Mouse (Mus musculus) C2C12 (cell line): Measurements from ENCODE around the gene Gtf2h1. TPM values are rescaled to one million over a fixed set of nuclear protein-coding genes. Genes with fewer than 3 reads are reported as not detected.

Experiments
- H3K27me3 ChIP-seq: one replicate; pipeline ENCODE4 v1.6.1; 2011; ENCODE audit not compliant: control insufficient read depth, insufficient read depth, insufficient read length
- H3K36me3 ChIP-seq: one replicate; pipeline ENCODE4 v1.6.1; 2011; ENCODE audit not compliant: control insufficient read depth, insufficient read depth
- H3K4me3 ChIP-seq: one replicate; pipeline ENCODE4 v1.5.1; 2011; ENCODE audit warnings: mild to moderate bottlenecking, control low read depth; ENCODE audit not compliant: poor library complexity, insufficient read depth, severe bottlenecking
- H3K79me2 ChIP-seq: one replicate; pipeline ENCODE4 v1.6.1; 2011; ENCODE audit not compliant: control insufficient read depth, insufficient read depth
- H3K79me3 ChIP-seq: one replicate; pipeline ENCODE4 v1.6.1; 2011; ENCODE audit warnings: low read depth, control low read depth
- H3ac ChIP-seq: one replicate; pipeline ENCODE3; 2011; ENCODE audit warnings: low read depth; ENCODE audit not compliant: control insufficient read depth, insufficient read length
- CEBPB ChIP-seq: IDR thresholded peaks from one replicate; pipeline ENCODE4 v1.6.1; 2011; ENCODE audit warnings: low read depth, mild to moderate bottlenecking, control low read depth, moderate library complexity
- CTCF ChIP-seq: IDR thresholded peaks from one replicate; pipeline ENCODE4 v1.5.1; 2011; ENCODE audit not compliant: control insufficient read depth, insufficient read depth, insufficient read length
- FOSL1 ChIP-seq: IDR thresholded peaks from one replicate; pipeline ENCODE4 v1.8.0; 2011; ENCODE audit warnings: mild to moderate bottlenecking, low read length; ENCODE audit not compliant: poor library complexity, insufficient read depth, severe bottlenecking
- MAX ChIP-seq: IDR thresholded peaks from one replicate; pipeline ENCODE4 v1.6.1; 2011; ENCODE audit warnings: mild to moderate bottlenecking, control low read depth
- MYOD1 ChIP-seq: IDR thresholded peaks from one replicate; pipeline ENCODE4 v1.6.1; 2011; ENCODE audit warnings: low read depth; ENCODE audit not compliant: control insufficient read depth, insufficient read length
- MYOG ChIP-seq: IDR thresholded peaks from one replicate; pipeline ENCODE4 v1.6.1; 2011; ENCODE audit not compliant: control insufficient read depth, insufficient read length; ENCODE audit errors: extremely low read depth
- USF1 ChIP-seq: IDR thresholded peaks from one replicate; pipeline ENCODE4 v1.6.1; 2011; ENCODE audit warnings: low read depth, mild to moderate bottlenecking, control low read depth, moderate library complexity
- long read RNA-seq, 2 experiments: library from polyadenylated mRNA; unstranded; transcript quantifications; one replicate each; pipeline ENCODE4 v2.0.0; 2019 to 2020
- polyA plus RNA-seq: library from polyadenylated mRNA; unstranded; fragments of >200 nt; fragmentation: generic; extraction: Trizol; gene quantifications from one replicate; pipeline ENCODE4 v1.2.1, GENCODE M21; 2012; ENCODE audit warnings: missing spikeins

The Gtf2h1 gene
- 19.9 TPM for polyA plus RNA-seq
- long read RNA-seq, experiment 1, transcript Gtf2h1-201 (15 exons, 2,736 nt) = major isoform, 26 of 39 reads
- long read RNA-seq, experiment 1, partial matches to known transcripts = 8 of 39 reads
- long read RNA-seq, experiment 1, other reads (novel, unspliced or antisense) = 5 of 39 reads
- long read RNA-seq, experiment 2, transcript Gtf2h1-201 (15 exons, 2,736 nt) = major isoform, 263 of 321 reads
- long read RNA-seq, experiment 2, partial matches to known transcripts = 8 of 321 reads
- long read RNA-seq, experiment 2, other reads (novel, unspliced or antisense) = 50 of 321 reads

DNA sequence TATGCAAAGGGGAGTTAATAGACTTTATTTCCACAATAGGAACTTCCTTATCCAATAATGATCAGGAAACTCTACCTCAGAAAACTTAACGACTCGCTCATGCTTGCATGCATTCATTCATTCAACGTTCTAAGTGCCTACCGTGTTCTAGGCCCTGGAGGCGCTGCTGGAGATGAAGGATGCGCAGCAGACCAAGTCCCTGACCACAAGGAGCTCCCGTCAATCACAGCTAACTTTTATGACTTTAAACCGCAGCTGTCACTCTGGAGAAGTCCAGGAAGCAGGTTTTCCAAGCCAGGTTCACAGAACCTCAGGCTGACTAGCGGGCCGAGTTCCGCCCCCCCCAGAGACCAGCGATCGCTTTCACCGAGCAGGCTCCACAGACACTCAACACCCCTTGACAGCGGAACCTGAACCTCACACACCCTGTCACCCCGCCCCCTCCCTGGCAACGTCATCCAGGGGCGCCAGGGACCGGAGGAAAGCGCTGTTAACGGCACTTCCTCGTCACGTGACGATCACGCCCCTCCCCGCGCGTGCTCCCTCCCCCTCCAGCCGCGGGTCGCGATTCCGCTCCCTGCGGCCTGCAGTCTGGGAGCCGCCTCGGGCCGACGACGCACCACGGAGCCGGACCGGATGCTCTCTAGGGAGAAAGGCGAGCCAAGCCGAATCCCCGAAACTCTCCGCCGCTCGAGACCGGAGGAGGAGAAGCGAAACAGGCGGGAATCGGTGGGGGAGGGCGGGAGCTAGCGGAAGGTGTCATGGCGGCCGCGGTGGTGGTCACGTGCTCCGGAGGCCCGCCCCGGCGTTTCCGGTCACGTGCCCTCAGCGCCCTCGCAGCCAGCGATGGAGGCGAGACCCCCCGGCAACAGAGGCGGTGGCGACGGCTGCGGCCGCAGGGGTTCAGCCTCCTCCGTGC is at the start of gene Gtf2h1, which contains the start of gene Hps5:
Gene Gtf2h1, plus strand, starts transcription at position 817 of the 919 bp plus-strand sequence.
Gene Hps5, minus strand, starts transcription at position 778 of the 919 bp plus-strand sequence.
- H3K79me2 ChIP-seq = peaks cover 77% of the 10 kb centered on the region
- peak within 1 kb of the TSS; percentile 77 for H3K4me3 ChIP-seq
- H3K79me3 ChIP-seq = peaks cover 57% of the 10 kb centered on the region
- no peaks in the 10 kb centered on the region for H3K27me3 ChIP-seq
- TF ChIP-seq MYOD1 (no peak), USF1 (peak; percentile 89), MYOG (no peak), CTCF (no peak), CEBPB (no peak), FOSL1 (no peak), MAX (peak; percentile 86)
- H3ac ChIP-seq = peak within 1 kb of the TSS; percentile 84
- peaks cover 15% of the 10 kb centered on the region for H3K36me3 ChIP-seq

DNA sequence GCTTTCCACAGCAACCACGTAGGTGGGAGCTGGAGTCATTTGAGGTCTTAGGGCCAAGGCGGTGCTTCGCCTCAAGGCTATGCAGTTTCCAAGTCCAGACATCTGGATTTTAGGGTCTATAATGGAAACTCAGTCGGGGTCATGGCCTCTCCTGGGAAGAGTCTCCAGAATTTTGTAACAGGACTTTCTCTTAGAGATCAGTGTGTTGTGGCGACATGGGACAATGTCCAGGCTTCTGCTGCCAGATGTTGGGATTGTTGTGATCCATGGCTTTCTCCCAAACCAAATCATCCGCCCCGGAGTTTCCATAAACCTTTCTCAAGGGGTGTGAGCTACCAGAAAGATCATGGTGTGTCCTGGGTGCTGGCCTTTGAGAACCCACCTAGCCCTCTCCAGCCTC is 49.5 kb upstream of the Gtf2h1 start:
- no peaks in the 10 kb centered on the region for H3K27me3 ChIP-seq
- H3K79me2 ChIP-seq = no peaks in the 10 kb centered on the region
- H3K36me3 ChIP-seq = no peaks in the 10 kb centered on the region
- TF ChIP-seq MAX = no peak
- no peak for TF ChIP-seq MYOG
- no peak for TF ChIP-seq CTCF
- TF ChIP-seq USF1 = no peak
- no peak for TF ChIP-seq MYOD1
- TF ChIP-seq CEBPB = no peak
- TF ChIP-seq FOSL1 = no peak
- H3K79me3 ChIP-seq = no peaks in the 10 kb centered on the region
- no peak overlapping the region for H3K4me3 ChIP-seq
- no peak overlapping the region for H3ac ChIP-seq

DNA sequence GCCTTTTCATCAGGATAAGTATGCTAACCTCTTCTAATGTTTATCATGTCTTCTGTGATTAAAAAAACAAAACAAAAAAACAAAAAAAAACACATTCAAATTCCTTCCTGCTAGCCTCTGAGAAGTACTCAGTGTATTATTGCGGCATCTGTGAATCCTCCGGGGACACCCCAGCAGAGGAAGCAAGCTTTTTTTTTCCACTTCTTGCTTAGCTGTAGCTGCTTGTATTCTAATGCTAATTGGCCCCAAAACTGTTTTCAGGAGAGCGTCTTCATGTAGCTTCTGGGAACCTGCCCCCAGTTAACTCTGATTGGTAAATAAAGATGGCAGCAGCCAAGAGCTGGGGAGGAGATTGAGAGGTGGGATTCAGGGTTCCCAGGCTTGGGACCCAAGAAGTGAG is 47.4 kb upstream of the Gtf2h1 start:
- Histone ChIP-seq H3K79me2 (no peaks in the 10 kb centered on the region), H3ac (no peak overlapping the region), H3K36me3 (no peaks in the 10 kb centered on the region), H3K27me3 (no peaks in the 10 kb centered on the region), H3K79me3 (no peaks in the 10 kb centered on the region), H3K4me3 (no peak overlapping the region)
- no peak for TF ChIP-seq CEBPB

DNA sequence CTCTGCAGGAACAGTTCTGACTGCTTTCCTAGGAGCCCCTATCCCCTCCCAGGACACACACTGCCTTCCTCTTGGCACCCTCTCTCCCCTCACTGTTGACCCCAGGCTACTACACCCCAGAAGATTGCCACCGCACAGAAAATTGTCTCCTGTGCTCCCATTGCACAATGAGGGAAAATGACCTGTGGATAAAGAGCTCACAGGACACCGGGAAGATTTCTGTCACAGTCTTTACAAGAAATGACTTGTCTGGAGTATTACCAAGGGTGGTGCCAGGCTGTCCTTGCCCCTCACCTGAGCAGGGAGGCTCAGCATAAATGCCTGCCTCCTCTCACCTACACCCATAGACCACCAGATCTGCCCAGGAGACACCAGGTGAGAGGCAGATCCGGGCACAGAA is 44.4 kb upstream of the Gtf2h1 start, which contains the start of gene Saa2:
Gene Saa2, plus strand, starts transcription at position 301 of the 400 bp plus-strand sequence.
- Histone ChIP-seq H3K27me3 (no peaks in the 10 kb centered on the region), H3K79me2 (no peaks in the 10 kb centered on the region), H3K4me3 (no peak within 1 kb of the TSS), H3K79me3 (no peaks in the 10 kb centered on the region), H3ac (no peak within 1 kb of the TSS), H3K36me3 (no peaks in the 10 kb centered on the region)
- TF ChIP-seq MYOD1 = no peak
- no peak for TF ChIP-seq USF1
- no peak for TF ChIP-seq CEBPB
- no peak for TF ChIP-seq FOSL1

DNA sequence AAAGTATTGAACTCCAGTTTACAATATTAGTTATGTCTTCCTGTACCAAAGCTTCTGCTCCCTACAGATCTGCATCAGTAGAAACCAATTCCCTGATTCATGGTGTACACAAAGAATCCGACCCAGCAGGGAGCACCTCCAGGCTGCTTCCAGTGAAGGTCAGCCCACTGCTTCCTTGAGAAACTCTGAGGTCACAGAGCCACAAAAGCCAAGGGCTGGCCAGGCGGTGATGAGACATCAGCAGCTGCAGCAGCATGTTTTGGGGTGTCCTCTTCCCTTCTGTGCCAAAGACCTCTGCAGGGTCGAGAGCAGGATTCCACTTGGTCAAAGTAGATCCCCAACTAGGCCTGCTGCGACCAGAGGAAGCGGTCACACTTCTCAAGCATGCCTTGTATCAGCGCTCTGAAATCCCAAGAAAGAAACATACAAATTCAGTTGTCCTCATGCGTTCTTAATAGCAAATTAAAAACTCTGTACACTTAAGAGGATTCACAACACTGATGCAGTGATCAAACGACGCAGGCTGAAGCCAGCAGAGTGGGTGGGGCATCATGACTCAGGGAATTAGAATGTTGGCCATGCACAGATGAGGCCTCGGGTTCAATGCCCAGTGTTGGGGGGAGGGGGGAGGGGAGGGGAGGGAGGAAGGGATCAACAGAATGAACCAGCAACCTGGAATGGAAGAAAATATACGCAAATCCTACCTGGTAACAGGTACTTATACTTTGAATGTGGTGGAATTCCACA is 34.7 kb upstream of the Gtf2h1 start:
- TF ChIP-seq CTCF (no peak), CEBPB (no peak), MYOD1 (peak; percentile 94), FOSL1 (peak; percentile 38), MAX (peak; percentile 59)
- H3K79me2 ChIP-seq = no peaks in the 10 kb centered on the region
- H3K79me3 ChIP-seq = no peaks in the 10 kb centered on the region
- no peaks in the 10 kb centered on the region for H3K27me3 ChIP-seq
- H3K36me3 ChIP-seq = peaks cover 42% of the 10 kb centered on the region
- no peak overlapping the region for H3K4me3 ChIP-seq
- H3ac ChIP-seq = no peak overlapping the region
